Mouse (Mus musculus) heart, adult 11 months (tissue): Measurements from ENCODE around the gene Gtpbp2.

Source experiments
- DNase-seq: peaks from one replicate; pipeline ENCODE4 v3.0.0; 2022

Gtpbp2 gene

DNA sequence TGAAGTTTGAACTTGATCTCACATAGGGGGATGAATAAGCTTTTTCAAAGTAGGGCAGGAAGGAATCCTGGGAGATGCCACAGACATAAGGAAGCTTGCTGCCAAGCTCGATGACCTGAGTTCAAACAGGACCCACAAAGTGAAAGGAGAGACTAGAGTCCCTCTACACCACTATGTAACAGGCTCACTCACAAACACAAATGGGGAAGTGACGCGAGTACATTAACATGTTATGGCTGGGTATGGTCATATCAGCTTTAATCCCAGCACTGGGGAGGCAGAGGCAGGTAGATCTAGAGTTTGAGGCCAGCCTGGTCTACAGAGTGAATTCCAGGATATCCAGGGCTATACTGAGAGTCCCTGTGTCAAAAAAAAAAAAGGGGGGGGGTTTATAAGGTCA lies 6.5 kb upstream of the Gtpbp2 start:
- DNase-seq, result no peak

DNA sequence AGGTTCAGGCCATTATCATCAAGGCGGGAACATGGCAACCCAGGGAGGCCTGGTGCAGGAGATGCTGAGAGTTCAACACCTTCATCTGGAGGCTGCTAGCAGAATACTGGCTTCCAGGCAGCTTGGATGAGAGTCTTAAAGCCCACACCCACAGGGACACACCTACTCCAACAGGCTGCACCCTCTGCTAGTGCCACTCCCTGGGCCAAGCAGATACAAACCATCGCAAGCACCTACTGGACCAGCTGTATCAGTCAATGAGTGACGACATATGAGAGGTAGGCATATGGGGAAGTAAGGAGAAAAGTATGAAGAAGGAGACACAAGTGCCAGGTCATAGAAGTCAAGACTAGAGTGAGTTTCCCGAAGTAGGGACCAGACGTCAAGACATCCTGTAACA lies 4.2 kb upstream of the Gtpbp2 start:
- no peak for DNase-seq

DNA sequence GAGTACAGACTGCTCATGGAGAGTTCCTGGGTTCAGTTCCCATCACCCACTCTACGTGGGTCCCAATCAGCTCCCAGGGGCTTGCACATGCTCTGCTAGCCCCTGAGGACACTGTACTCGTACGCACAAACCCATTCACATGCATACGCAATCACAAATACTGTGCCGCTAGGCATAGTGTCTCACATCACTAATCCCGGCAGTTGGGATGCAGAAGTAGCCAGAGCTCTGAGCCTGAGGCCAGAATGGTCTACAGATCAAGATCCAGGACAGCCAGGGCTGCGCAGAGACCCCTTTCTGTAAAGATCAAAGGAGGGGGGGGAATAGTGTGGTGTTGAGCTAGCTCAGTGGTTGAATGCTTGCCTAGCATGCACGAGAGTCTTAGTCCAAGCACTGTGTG lies 3.7 kb upstream of the Gtpbp2 start:
- DNase-seq, result peak; percentile 92

DNA sequence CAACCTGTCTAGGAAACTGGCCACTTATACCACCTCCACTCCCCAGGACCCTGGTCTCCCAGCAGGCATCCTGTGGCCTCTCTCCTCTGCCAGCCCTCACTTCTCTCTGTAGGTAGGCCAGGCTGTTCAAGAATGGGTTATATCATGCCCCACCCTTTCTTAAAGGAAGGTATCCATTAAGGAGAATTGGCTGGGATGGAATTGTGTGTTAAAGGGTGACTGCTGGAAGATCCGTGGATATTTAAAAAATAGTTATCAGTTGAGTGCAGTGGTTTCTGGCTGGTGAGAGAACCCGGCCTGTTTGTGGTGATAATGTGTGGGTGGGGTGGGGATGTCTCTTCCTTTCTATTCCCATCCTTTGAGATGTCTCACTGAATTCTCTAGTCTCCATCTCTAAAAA lies 1.6 kb upstream of the Gtpbp2 start:
- DNase-seq, result peak; percentile 91

DNA sequence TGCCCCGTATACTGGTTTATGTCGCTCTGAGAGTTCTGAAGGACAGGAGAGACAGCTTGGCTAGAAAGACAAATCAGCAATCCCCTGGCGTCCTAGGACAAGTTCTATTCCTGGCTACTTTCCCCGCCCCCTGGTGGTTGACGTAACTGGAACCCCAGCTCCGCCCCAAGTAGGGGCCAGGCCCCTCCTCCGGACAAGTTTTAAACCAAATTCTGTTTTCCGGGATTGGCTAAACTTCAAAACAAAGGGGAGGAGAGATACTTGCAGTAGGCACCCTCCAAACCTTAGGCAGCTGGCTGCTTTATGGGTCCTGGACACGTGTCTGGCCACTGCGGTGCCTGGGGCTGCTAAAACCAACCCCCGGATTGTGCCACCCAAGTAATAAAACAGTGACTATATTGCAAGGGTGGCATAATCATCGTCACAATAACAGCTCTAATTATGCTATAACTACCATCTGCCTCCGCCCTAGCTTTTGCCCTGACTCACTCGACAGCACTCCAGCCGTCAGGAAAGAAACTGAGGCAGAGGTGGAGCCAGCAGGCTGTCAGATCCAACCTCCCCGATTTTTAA lies 656 bp upstream of the Gtpbp2 start:
- DNase-seq, result peak; percentile 99

DNA sequence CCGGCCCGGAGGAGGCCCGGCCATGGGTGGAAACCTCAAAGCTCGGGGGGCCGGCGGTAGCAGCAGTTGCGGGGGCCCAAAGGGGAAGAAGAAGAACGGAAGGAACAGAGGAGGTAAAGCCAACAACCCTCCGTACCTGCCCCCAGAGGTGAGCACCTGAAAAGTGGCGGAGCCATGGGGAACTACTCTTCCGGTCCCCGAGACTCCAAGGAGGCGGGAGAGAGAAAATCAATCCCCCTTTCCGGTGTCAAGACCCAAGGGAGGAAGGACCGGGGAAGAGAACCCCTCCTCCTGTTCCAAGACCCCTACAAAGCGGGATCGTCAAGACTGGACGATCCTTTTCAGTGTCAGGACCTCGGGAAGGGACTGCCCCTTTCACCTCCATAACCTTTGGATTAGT lies 347 bp downstream of the Gtpbp2 start:
- no peak for DNase-seq

DNA sequence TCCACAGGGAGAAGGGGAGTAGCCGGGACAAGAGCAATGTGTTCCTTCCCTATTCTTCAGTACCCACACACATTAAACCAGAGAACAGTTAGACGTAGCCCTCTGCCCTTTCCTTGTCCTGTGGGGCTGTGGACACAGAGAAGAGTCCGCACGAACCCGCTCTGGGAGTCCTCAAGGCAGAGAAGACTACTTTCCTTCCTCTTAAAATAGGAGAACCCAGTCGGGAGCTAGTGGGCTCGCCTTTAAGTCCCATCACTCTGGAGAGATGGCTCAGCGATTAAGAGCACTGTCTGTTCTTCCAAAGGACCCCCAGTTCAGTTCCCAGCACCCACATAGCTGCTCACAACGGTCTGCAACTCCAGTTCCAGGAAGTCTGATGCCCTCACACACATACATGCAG lies 878 bp downstream of the Gtpbp2 start:
- peak; percentile 89 for DNase-seq

DNA sequence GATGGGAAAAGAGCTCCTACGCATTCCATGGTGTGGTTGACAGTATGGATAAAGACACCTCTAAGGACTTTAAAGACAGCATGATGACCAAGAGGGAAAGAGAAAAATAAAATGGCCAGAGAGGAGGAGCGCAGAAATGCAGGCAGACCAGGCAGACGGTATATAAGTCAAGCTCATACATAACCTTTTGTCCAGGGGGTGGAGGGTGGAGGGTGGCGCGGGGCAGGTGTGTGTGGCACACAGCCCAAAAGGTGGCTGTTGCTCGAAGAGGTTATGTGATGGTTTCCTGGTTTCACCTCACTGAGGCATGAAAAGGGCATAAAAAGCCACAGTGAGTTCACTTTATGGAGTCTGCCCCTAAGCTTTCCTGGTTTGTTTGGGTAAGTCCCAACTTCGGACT lies 1.7 kb downstream of the Gtpbp2 start:
- no peak for DNase-seq

DNA sequence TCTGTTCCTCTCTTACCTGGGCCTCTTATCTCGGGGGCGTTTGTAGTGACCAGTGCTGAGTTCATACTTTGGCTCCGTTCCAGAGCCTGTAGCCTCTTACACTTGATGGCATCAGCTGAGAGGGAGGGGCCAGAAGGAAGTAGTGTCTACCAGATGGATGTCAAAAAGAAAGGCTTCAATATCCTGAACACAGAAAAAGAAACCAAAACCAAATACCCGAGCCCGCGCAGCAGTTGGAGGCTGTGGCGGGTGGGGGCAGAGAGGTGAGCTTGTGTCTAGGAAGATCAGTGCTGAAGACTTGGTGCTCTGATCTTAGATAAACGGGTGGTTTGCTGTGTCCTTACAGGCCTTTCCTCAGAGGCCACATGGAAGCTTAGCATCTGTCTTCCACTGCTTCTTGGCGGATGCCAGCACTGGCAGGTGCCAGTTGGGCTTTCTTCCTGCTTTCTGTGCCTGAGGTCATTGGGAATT lies 2.2 kb downstream of the Gtpbp2 start:
- peak; percentile 97 for DNase-seq

DNA sequence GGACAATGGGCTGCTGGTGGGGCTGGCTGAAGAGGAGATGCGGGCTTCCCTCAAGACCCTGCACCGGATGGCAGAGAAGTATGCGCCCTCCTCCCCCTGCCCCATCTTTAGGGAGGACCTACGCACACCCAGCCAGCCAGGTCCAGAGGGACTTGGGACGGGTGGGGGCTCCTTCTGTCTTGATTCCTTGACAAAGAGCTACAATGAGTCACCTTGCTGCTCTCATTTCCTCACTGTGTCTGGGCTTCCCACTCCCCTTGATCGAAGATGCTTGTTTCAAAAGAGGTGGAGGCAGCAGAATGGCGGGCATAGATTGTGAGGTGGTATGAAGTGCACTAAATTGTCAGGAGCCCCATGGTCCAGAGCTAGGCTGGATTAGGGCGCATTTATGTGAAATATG lies 3.5 kb downstream of the Gtpbp2 start:
- DNase-seq, result peak; percentile 92

DNA sequence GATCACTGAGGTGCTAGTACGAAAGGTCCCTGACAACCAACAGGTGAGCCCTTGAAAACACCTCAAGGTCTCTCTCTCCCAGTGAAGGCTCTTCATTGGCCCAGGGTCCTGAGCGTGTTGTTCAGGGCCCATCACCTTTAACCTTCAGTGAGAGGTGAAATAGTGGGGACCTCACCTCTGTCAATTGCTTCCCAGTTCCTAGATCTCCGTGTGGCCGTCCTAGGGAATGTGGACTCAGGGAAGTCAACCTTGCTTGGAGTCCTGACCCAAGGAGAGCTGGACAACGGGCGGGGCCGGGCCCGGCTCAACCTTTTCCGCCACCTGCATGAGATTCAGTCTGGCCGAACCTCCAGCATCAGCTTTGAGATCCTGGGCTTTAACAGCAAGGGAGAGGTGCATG lies 4.0 kb downstream of the Gtpbp2 start:
- peak; percentile 91 for DNase-seq

DNA sequence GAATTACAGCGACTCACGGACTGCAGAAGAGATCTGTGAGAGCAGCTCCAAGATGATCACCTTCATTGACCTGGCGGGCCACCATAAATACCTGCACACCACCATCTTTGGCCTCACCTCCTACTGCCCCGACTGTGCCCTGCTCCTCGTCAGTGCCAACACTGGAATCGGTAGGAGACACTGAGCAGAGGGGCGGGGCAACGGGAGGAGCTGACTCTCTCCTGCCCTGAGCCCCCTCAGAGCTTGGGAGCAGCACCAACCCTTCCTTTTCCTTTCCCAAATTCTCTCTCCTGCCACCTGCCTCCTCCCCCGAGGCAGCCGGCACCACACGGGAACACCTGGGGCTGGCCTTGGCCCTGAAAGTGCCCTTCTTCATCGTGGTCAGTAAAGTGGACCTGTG lies 4.6 kb downstream of the Gtpbp2 start:
- DNase-seq, result peak; percentile 89

DNA sequence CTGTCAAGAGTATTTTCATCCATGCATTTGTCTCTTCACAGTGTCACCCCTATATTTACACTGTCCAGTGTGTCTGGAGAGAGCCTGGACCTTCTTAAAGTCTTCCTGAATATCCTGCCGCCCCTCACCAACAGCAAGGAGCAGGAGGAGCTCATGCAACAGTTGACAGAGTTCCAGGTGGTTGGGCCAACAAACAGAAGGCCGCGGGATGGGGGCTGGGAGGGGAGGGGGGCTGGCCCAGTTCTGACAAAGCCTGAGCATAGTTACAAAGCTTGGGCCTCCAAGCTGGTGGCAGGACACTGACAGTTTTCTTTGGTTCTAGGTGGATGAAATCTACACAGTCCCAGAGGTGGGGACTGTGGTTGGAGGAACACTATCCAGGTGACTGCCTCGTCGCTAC lies 5.4 kb downstream of the Gtpbp2 start:
- DNase-seq, result no peak

DNA sequence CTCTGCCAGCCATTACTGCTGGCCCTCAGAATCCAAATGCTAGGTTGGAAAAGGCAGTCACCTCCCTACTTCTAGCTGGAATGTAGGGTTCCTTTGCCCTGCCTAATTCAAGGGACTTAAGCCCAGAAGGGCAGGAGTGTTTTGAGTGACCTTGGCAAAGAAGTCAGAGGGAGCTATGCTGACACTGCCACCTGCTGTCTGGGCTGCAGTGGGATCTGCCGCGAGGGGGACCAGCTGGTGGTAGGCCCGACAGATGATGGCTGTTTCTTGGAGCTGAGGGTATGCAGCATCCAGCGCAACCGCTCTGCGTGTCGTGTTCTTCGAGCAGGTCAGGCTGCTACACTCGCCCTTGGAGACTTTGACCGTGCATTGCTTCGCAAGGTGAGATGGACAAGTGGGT lies 6.2 kb downstream of the Gtpbp2 start:
- DNase-seq, result no peak

DNA sequence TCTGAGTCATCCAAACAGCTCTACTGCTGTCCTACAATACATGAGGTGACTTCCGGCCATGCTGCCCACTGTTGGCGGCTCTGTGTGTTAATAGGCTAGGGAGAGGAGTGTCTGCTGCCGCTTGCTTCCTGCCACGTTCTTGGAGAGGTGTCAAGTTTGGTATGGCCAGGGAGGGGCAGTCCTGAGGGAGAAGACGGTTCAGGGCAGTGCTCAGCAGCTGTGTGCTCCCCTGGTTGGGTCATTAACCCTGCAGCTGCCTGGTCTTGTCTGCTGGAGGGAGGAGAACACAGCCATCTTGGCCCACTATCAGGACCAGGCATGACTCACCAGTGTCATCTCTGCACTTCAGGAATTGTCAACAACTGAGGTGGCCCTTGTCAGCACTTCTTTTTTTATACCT lies 7.5 kb downstream of the Gtpbp2 start:
- DNase-seq, result peak; percentile 94

DNA sequence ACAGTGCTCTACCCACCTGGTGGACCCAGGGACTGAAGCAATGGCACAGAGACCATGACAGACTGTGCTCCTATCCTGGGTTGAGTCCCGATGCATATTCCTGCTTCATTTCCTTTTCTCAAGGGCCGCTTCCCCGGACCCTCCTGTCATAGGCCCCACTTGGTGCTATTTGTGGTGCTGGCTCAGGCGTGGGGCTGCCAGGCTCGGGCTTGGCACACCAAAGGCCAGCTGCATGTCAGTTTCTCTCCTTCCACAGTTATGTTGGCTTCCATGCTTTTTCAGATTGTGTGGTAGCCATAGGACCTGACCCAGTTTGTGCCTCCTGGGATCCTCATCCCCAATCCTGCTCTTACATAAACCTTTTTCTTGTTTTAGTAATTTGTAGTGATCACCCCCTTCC lies 7.9 kb downstream of the Gtpbp2 start:
- DNase-seq, result peak; percentile 92

DNA sequence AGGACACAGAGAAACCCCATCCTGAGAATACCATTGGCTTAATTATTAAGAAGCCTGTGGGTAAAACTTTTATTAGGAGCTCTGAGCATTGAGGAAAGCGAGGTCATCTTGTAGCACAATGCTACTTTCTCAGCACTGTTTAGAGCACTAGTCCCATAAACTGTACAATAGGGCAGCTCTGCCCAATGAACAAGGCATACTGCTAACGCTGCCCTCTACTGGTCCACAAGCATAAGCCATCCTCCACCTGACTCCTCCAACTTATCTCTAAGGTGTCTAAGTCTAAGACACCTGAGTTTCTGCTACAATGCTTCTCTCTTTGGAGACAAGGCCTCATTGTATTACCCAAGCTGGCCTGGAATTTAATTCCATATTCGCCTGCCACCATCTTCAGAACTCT lies 9.7 kb downstream of the Gtpbp2 start:
- no peak for DNase-seq

DNA sequence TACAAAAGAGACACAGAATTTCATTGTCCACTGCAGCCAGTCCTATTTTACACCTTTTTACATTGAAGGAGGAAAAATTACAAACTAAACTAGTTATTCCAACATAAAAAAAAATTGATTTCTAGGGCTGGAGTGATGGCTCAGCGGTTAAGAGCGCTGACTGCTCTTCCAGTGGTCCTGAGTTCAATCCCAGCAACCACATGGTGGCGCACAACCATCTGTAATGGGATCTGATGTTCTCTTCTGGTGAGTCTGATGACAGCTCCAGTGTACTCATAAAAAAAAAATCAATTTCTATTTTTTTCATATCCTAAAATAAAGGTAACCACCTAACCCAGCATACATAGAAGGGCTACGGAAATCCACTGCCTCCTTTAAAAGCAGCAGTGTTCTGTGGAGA lies 21.4 kb downstream of the Gtpbp2 start:
- no peak for DNase-seq

DNA sequence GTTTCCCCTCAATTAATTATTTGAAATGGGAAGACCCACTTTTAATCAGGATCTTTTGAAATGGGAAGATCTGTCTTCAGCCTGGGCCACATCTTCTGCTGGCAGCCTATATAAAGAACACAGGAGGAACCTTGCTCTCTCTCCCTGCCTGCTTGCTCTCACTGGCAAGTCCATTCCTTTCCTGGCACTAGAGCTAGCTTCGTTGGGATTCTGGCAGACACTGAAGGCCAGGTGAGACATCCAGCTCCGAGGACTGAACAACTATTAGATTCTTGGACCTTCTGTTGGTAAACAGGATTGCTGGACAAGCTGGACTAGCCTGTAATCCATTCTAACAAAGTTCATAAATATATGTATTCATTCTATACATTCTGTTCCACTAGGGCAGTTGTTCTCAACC lies 28.0 kb downstream of the Gtpbp2 start:
- no peak for DNase-seq

DNA sequence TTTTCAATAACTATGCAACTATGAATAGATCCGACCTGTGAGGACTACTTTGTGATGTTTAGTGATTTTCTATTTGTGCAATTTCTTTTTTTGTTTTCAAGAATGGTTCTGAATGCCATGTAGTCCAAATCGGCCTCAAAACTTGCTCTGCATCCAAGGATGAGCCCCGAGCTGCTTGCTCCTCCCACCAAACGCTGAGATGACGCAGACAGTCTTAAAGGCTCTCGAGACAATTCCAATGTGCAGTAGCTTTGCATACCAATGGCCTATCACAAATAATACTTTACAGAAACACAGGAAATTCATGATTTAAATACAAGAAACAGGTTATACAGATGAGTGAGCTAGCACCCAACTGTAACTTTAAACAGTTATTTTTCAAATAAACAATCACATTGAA lies 40.3 kb downstream of the Gtpbp2 start:
- DNase-seq, result no peak

DNA sequence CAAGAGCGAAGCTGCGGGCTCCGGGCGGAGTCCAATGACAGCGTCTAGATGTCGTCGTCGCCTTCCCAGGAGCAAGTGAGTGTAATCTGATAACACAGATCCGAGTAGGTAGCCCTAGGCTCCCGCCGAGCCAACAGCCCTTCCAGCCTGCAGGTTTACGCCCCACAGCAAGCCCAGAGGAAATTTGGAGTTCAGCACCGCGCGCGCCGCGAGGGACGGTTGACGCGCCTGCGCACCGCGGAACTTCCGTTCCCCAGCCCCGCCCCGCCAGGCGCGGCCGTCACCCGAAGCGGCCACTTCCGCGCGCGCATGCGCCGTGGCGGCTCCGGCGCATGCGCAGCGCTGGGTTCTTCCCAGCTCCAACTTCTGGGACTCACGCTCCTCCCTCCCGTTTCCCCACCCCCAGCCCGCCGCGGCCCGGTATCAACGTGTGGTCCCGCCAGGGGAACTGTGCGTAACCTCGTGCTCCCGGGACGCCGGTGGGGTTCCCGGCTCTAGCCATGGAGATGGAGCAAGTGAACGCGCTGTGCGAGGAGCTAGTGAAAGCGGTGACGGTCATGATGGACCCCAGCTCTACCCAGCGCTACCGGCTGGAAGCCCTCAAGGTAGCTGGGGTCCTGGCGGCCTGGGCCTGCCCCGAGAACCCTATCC lies 41.7 kb downstream of the Gtpbp2 start, which contains the start of the genes Polh and Xpo5:
Gene Polh, minus strand, starts transcription at position 225 of the 651 bp plus-strand sequence.
Gene Xpo5, plus strand, starts transcription at position 362 of the 651 bp plus-strand sequence.
- peak; percentile 99 for DNase-seq

DNA sequence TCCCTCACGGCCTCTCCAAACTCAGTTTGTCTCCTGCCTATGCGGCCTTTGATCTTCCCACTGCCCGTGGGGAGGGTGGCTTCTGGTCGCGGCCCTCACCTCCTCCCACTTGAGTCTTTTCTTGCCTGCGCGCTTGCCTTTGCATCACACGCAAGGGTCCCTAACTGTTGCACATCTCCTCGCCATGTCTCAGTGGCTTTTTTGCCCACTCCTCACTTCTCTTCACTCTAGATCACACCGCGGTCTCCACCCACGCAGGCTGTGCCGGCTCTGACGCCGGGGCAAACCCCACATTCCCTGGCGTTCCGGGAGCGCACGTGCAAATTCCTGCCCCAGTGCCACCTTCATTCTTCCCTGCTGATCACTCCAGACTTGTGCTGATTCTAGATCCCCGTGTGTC lies 42.2 kb downstream of the Gtpbp2 start:
- no peak for DNase-seq

DNA sequence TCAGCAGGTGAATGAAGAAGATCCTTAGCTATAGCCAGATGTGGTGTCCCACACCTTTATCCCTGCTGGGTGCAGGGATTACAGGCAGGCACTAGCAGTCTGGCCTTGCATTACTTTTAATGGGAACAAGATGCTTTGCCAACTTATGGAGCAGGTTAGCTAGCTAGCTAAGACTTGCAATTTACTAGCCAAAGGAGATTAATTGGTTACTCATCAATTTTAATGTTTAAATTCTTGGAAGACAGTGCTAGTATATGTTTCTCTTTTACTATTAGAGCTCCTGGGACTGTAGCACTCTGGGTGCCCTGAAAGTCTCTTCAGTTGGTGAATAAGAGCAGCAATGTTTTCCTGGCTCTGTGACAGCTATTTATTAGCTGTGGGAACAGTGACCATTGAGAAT lies 45.8 kb downstream of the Gtpbp2 start:
- DNase-seq, result no peak

DNA sequence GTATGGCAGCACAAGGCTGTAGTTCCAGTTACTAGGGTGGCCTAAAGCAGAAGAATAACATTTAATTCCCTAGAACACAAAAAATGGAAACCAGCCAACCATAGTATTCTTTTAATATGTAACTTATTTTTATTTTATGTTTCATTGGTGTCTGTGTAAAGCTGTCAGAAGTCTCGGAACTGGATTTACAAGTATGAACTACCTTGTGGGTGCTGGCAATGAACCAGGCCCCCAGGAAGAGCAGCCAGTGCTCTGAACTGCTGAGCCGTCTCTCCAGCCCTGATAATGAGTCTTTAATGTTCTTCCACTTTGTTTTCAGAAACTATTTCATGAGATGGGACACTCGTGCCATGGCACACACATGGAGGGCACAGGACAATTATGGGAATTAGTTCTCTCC lies 49.7 kb downstream of the Gtpbp2 start:
- no peak for DNase-seq
